Mouse (Mus musculus) stomach, embryonic 14.5 days (tissue): ENCODE measurements around the gene Atl1. TPM values are rescaled to one million over a fixed set of nuclear protein-coding genes. Genes with fewer than 3 reads are reported as not detected.

Source experiments
- ATAC-seq: fragments of 200-750 bp; cut with Nextera tagmentation; 2 replicates; pipeline ENCODE4 v1.8.0; 2017; ENCODE audit warnings: low read depth, moderate TSS enrichment; ENCODE audit not compliant: insufficient number of reproducible peaks, insufficient read depth, low FRiP score
- H3K27ac ChIP-seq: fragments of 300-500 bp; sonication (generic); 2 replicates; pipeline ENCODE4 v1.5.1; 2014; ENCODE audit warnings: mild to moderate bottlenecking, low read length, moderate library complexity, mixed read lengths
- H3K27me3 ChIP-seq: fragments of 300-500 bp; sonication (generic); 2 replicates; pipeline ENCODE4 v1.6.1; 2014; ENCODE audit warnings: low read length, control low read depth, mixed read lengths; ENCODE audit not compliant: control insufficient read depth, insufficient read depth
- H3K36me3 ChIP-seq: fragments of 300-500 bp; sonication (generic); 2 replicates; pipeline ENCODE4 v1.6.1; 2014; ENCODE audit warnings: mild to moderate bottlenecking, control low read depth, low read length, moderate library complexity, mixed read lengths; ENCODE audit not compliant: control insufficient read depth, insufficient read depth
- H3K4me1 ChIP-seq: fragments of 300-500 bp; sonication (generic); 2 replicates; pipeline ENCODE4 v1.6.1; 2014; ENCODE audit warnings: low read length, control low read depth, mixed read lengths; ENCODE audit not compliant: control insufficient read depth, insufficient read depth
- H3K4me2 ChIP-seq: fragments of 300-500 bp; sonication (generic); replicated peaks from 2 replicates; pipeline ENCODE4 v1.6.1; 2014; ENCODE audit warnings: low read depth, low read length, control low read depth
- H3K4me3 ChIP-seq: fragments of 300-500 bp; sonication (generic); 2 replicates; pipeline ENCODE4 v1.5.1; 2014; ENCODE audit warnings: low read depth, low read length, control low read depth
- H3K9ac ChIP-seq: fragments of 300-500 bp; sonication (generic); replicated peaks from 2 replicates; pipeline ENCODE4 v1.6.1; 2014; ENCODE audit warnings: low read depth, mild to moderate bottlenecking, control low read depth, low read length, moderate library complexity, mixed read lengths
- H3K9me3 ChIP-seq: fragments of 300-500 bp; sonication (generic); 2 replicates; pipeline ENCODE4 v1.6.1; 2016; ENCODE audit warnings: low read depth, low read length, control low read depth; ENCODE audit not compliant: control insufficient read depth
- WGBS: fragments of 180-500 bp; shearing (Covaris S2); extraction: QIAGEN DNeasy Blood & Tissue Kit; methylation state at CpG from one replicate; pipeline ENCODE4 v1.1.7; 2014; 5-methylcytosine and 5-hydroxymethylcytosine counted together
- polyA plus RNA-seq: library from polyadenylated mRNA; unstranded; fragments of >200 nt; fragmentation: Nextera tagmentation; extraction: Ambion mirVana; gene quantifications from 2 replicates; pipeline ENCODE4 v1.2.1, GENCODE M21; 2014

Atl1 gene
- polyA plus RNA-seq, 1 experiment from 2014 or later: 7.5 TPM

- Histone ChIP-seq H3K36me3 (no peaks in the 10 kb centered on the region), H3K4me3 (no peak overlapping the region), H3K4me2 (no peak overlapping the region), H3K27ac (no peak overlapping the region), H3K4me1 (peaks cover 16% of the 10 kb centered on the region; the same call in 1 of the 2 replicates), H3K27me3 (no peaks in the 10 kb centered on the region), H3K9me3 (no peaks in the 10 kb centered on the region), H3K9ac (no peak overlapping the region)
- no peak for ATAC-seq
- WGBS: 86% methylated on average over 9 of the region's 9 CpGs
These were observed 14.5 kb upstream of the Atl1 start for GRCm38 (mm10) chr12:69877842-69878363.

- H3K4me2 ChIP-seq: no peak overlapping the region; the same call in 1 of the 2 replicates
- H3K9ac ChIP-seq: no peak overlapping the region
- WGBS: 9% methylated on average over 4 of the region's 4 CpGs
These were observed 13.2 kb upstream of the Atl1 start for GRCm38 (mm10) chr12:69879172-69879665.

DNA sequence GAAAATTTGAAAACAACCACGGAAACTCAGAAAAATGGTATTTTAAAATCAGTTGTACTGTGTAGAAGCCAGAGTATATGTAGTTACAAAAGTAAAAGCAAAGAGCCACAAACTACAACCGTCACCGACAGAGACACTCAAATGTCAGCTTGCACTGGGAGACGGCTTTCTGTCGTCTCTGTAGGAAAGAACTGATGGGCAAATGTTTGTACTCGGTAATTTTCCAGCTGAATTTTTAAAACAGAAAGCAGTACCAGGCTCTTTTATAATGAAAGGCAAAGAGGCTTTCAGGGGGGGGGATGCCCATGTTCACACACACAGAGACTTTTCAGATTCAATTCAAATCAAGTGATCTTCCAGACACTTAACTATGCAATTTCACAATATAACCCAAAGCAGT lies 12.7 kb upstream of the Atl1 start:
- no peak overlapping the region; the same call in 1 of the 2 replicates for H3K4me2 ChIP-seq
- no peaks in the 10 kb centered on the region for H3K36me3 ChIP-seq
- H3K9ac ChIP-seq: no peak overlapping the region
- H3K9me3 ChIP-seq: no peaks in the 10 kb centered on the region
- no peak overlapping the region for H3K4me3 ChIP-seq
- peaks cover 16% of the 10 kb centered on the region; the same call in 1 of the 2 replicates for H3K4me1 ChIP-seq
- WGBS: 24% methylated on average over 6 of the region's 6 CpGs
- no peaks in the 10 kb centered on the region for H3K27me3 ChIP-seq
- no peak for ATAC-seq
- peak overlapping the region; percentile 4; the same call in 1 of the 2 replicates for H3K27ac ChIP-seq

More at GRCm38 (mm10) chr12:69879172-69879665, 13.2 kb upstream of the Atl1 start:
- Histone ChIP-seq H3K27ac (peak overlapping the region; percentile 4; the same call in 1 of the 2 replicates), H3K4me1 (peaks cover 16% of the 10 kb centered on the region; the same call in 1 of the 2 replicates), H3K9me3 (no peaks in the 10 kb centered on the region), H3K27me3 (no peaks in the 10 kb centered on the region), H3K36me3 (no peaks in the 10 kb centered on the region), H3K4me3 (no peak overlapping the region)
- peak; percentile 46; the same call in 1 of the 2 replicates for ATAC-seq

DNA sequence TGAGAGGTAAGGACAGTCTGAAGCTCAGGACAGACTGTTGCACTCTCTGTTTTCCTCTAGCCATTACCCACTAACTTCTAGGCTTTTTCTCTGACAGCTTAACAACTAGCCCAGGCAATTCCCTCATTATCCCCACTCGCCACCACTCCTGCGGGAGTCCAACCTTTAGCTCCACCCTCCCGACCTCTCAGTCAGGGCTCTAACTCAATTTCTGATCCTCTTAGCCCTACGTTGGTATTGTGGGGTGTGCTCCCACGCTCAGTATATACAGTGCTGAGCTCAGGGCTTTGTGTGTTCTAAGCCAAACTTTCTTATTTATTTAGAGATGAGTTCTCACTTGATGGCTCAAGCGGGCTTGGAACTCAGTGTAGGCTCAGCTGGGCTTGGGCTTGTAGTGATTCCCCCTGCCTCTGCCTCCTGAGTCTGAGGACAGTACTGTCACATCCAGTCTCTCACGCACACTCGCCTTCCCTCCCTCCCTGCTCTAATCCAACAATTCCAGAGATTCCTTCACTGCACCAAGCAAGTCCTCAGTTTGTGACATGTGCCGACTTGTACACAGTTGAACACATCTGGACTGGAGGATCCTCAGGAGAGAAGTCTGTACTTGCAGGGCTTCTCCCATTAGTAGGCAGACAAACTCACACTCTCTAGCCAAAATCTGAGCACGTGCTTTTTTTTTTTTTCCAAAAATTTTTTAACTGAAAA lies 11.1 kb upstream of the Atl1 start:
- no peak overlapping the region for H3K4me2 ChIP-seq
- no peaks in the 10 kb centered on the region for H3K9me3 ChIP-seq
- ATAC-seq: no peak
- 51% methylated on average over 10 of the region's 10 CpGs for WGBS
- no peak overlapping the region for H3K4me3 ChIP-seq
- no peak overlapping the region for H3K9ac ChIP-seq
- H3K27ac ChIP-seq: no peak overlapping the region
- no peaks in the 10 kb centered on the region for H3K36me3 ChIP-seq
- peaks cover 21% of the 10 kb centered on the region for H3K4me1 ChIP-seq
- H3K27me3 ChIP-seq: no peaks in the 10 kb centered on the region

DNA sequence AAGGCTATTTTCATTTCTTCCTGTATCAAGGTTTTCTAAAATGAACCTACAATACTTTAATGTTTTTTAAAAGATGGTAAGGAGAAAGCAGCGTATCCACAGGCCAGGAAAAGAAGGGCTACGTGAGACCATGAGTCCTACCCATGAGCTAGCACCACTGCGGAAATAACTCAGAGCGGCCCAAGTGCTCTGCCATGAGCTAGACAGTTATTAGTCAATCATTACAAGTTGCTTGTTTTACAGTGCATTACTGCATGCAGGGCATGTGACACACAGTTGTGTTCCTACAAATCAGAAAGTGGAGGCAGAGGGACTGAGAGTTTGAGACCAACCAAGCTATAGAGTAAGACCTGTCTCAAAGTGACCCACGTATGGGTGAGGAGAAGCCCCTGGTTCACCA lies 8.4 kb upstream of the Atl1 start:
- H3K4me1 ChIP-seq: peaks cover 14% of the 10 kb centered on the region
- 94% methylated on average over 5 of the region's 5 CpGs for WGBS
- H3K9ac ChIP-seq: no peak overlapping the region

GRCm38 (mm10) chr12:69885170-69885923 lies 7.1 kb upstream of the Atl1 start:
- 85% methylated on average over 5 of the region's 5 CpGs for WGBS
- H3K27ac ChIP-seq: no peak overlapping the region
- no peak overlapping the region for H3K4me3 ChIP-seq
- H3K27me3 ChIP-seq: no peaks in the 10 kb centered on the region
- ATAC-seq: no peak
- no peaks in the 10 kb centered on the region for H3K9me3 ChIP-seq
- H3K9ac ChIP-seq: no peak overlapping the region
- H3K36me3 ChIP-seq: no peaks in the 10 kb centered on the region; the same call in 1 of the 2 replicates
- H3K4me1 ChIP-seq: peaks cover 12% of the 10 kb centered on the region
- H3K4me2 ChIP-seq: no peak overlapping the region

More for the DNA sequence above, 8.4 kb upstream of the Atl1 start:
- Histone ChIP-seq H3K4me3 (no peak overlapping the region), H3K27ac (no peak overlapping the region), H3K9me3 (no peaks in the 10 kb centered on the region), H3K4me2 (no peak overlapping the region), H3K27me3 (no peaks in the 10 kb centered on the region), H3K36me3 (no peaks in the 10 kb centered on the region; the same call in 1 of the 2 replicates)
- no peak for ATAC-seq

DNA sequence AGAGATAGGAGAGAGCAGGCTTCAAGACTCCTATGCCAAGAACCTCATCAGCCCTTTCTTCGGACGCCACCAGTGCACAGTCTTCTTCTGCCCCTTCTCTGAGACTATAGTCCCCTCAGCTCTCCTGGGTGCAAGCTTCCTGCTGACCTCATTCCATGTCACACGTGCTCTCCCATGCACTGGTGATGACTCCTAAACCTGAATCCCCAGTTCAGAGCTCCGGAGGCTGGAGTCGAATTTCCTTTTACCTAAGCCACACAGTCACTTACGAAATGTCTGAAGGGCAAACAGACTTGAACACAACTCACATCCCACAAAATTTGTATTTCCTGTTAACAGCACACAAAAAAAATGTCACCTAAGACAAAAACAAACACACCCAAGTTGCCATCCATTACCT lies 4.6 kb upstream of the Atl1 start:
- Histone ChIP-seq H3K4me1 (peaks cover 23% of the 10 kb centered on the region), H3K9me3 (no peaks in the 10 kb centered on the region), H3K27me3 (no peaks in the 10 kb centered on the region), H3K9ac (no peak overlapping the region), H3K27ac (no peak overlapping the region), H3K4me3 (no peak overlapping the region), H3K36me3 (no peaks in the 10 kb centered on the region; the same call in 1 of the 2 replicates), H3K4me2 (no peak overlapping the region)
- 77% methylated on average over 6 of the region's 6 CpGs for WGBS
- ATAC-seq: no peak

DNA sequence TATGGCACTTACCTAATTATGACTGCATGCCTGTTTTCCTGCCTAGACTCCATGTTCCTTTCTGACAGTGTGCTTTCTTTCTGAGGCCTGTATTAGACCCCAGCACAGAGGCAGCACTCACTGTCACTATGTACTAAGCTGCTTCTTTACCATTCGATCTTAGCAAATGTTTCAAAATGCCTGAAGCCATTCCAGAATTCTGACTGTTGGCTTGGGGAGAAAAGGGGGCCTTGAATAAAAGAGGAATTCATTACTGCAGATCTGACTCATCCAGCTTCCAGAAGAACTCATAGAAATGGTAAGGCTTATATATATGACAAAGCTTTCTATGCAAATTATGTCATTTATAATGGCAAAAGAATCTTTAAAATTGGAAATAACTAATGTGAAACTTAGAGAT lies 4.1 kb upstream of the Atl1 start:
- no peaks in the 10 kb centered on the region; the same call in 1 of the 2 replicates for H3K36me3 ChIP-seq
- H3K9ac ChIP-seq: no peak overlapping the region
- no peak overlapping the region for H3K27ac ChIP-seq
- no peak overlapping the region for H3K4me3 ChIP-seq
- peaks cover 23% of the 10 kb centered on the region for H3K4me1 ChIP-seq
- H3K4me2 ChIP-seq: no peak overlapping the region
- H3K9me3 ChIP-seq: no peaks in the 10 kb centered on the region
- WGBS: 62% methylated on average over 1 of the region's 1 CpGs
- H3K27me3 ChIP-seq: no peaks in the 10 kb centered on the region
- ATAC-seq: no peak
